Mouse (Mus musculus): ENCODE results near the gene Ring1.

DNA sequence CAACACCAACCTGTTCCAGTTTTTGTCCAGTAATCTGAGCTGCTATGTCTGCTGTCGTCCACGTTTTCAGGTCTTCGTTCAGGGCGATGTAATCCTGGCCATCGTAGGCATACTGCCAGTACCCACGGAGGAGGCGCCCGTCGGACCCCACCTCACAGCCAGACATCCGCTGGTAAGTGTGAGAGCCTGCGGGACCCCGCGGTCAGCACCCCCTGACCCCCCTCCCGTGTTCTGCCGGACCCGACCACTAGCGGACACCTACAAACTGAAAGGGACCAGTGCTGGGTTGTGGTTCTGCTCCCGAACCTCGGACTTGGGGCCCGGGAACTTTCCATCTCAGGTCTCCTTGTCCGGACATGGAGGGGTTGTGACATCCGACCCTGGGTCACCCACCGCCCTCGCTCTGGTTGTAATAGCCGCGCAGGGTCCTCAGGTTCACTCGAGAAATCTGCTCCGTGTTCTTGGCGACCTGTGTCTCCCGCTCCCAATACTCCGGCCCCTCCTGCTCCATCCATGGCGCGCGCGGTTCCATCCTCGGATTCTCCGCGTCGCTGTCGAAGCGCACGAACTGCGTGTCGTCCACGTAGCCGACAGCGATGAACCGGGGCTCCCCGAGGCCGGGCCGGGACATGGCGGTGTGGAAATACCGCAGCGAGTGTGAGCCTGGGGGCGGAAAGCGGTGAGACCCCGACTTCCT is 46.5 kb downstream of the Ring1 start:
- TF ChIP-seq CTCF (IDR thresholded peaks at IDR 0.05), result no peak
- no peak for TF ChIP-seq EP300 (IDR thresholded peaks at IDR 0.05)

Data from lung, postnatal 0 days (tissue).